In the genomic region with DNA sequence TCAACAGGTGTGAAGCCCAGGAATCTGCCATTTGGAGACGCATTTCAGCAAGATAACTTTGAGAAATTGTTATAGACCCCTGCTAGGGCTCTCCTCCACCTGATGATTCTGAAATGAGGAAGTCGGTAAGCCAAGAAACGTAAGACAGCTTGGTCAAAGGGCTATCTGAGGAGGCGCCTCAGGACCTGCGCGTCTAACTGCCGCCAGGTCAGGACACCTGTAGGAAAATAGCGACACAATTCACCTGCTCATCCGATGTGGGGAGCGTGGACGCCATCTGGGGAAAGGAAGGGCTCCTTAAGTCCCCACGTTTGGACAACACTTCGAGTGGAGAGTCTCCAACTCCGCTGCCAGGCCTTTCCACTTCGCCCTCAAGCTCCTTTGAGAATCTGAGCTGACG, we compare ENCODE assay signal across 8 mouse cellular contexts. TPM values are rescaled to one million over a fixed set of nuclear protein-coding genes. Genes with fewer than 3 reads are reported as not detected.
A peak's percentile ranks its signal among the peaks of the same experiment; 100 is the strongest.
DNase-seq lines count a peak whose midpoint lies in the region; ATAC-seq lines count a peak whose summit lies in the region.

No protein-coding gene starts in this region.

- H3K4me3 ChIP-seq in neural tube, embryonic 11.5 days (ENCODE audit: low read depth, low read length): peak overlapping the region; percentile 52
- H3K4me3 ChIP-seq in forebrain, embryonic 10.5 days: peak overlapping the region; percentile 63
- peak overlapping the region; percentile 64 for H3K4me3 ChIP-seq in liver, embryonic 12.5 days
- peak overlapping the region; percentile 51 for H3K4me3 ChIP-seq in stomach, embryonic 14.5 days (ENCODE audit: low read depth, low read length)

- no peak overlapping the region for H3K27ac ChIP-seq in neural tube, embryonic 11.5 days (ENCODE audit: low read depth, low read length)
- peak overlapping the region; percentile 84 for H3K27ac ChIP-seq in forebrain, embryonic 10.5 days
- H3K27ac ChIP-seq in liver, embryonic 12.5 days: peak overlapping the region; percentile 60; the same call in 1 of the 2 replicates
- H3K27ac ChIP-seq in stomach, embryonic 14.5 days (ENCODE audit: low read length): no peak overlapping the region

- WGBS in neural tube, embryonic 11.5 days: 2% methylated on average over 16 of the region's 16 CpGs
- under 1% methylated on average over 16 of the region's 16 CpGs for WGBS in forebrain, embryonic 10.5 days
- WGBS in liver, embryonic 12.5 days (ENCODE audit: insufficient replicate concordance): 2% methylated on average over 16 of the region's 16 CpGs
- WGBS in stomach, embryonic 14.5 days: under 1% methylated on average over 16 of the region's 16 CpGs

- peaks cover 2% of the 10 kb centered on the region; the same call in 1 of the 2 replicates for H3K36me3 ChIP-seq in neural tube, embryonic 11.5 days (ENCODE audit: control insufficient read depth, insufficient read depth, low read length)
- peaks cover 23% of the 10 kb centered on the region for H3K36me3 ChIP-seq in forebrain, embryonic 10.5 days (replicated peaks)
- peaks cover 29% of the 10 kb centered on the region for H3K36me3 ChIP-seq in liver, embryonic 12.5 days
- peaks cover 4% of the 10 kb centered on the region; the same call in 1 of the 2 replicates for H3K36me3 ChIP-seq in stomach, embryonic 14.5 days (ENCODE audit: control insufficient read depth, insufficient read depth, low read length)

- H3K27me3 ChIP-seq in neural tube, embryonic 11.5 days (ENCODE audit: control insufficient read depth, insufficient read depth, low read length): no peaks in the 10 kb centered on the region
- H3K27me3 ChIP-seq in forebrain, embryonic 10.5 days (ENCODE audit: poor library complexity, severe bottlenecking): no peaks in the 10 kb centered on the region
- H3K27me3 ChIP-seq in liver, embryonic 12.5 days (replicated peaks): no peaks in the 10 kb centered on the region
- H3K27me3 ChIP-seq in stomach, embryonic 14.5 days (ENCODE audit: control insufficient read depth, insufficient read depth, low read length): no peaks in the 10 kb centered on the region

- peaks cover 3% of the 10 kb centered on the region; the same call in 1 of the 2 replicates for H3K4me1 ChIP-seq in neural tube, embryonic 11.5 days (ENCODE audit: control insufficient read depth, insufficient read depth, low read length)
- peaks cover 19% of the 10 kb centered on the region for H3K4me1 ChIP-seq in forebrain, embryonic 10.5 days
- H3K4me1 ChIP-seq in liver, embryonic 12.5 days: peaks cover 33% of the 10 kb centered on the region
- H3K4me1 ChIP-seq in stomach, embryonic 14.5 days (ENCODE audit: control insufficient read depth, insufficient read depth, low read length): peaks cover 9% of the 10 kb centered on the region; the same call in 1 of the 2 replicates

- H3K9me3 ChIP-seq in neural tube, embryonic 11.5 days (ENCODE audit: control insufficient read depth, low read length): no peaks in the 10 kb centered on the region
- H3K9me3 ChIP-seq in forebrain, embryonic 10.5 days: no peaks in the 10 kb centered on the region
- no peaks in the 10 kb centered on the region for H3K9me3 ChIP-seq in liver, embryonic 12.5 days (replicated peaks)
- H3K9me3 ChIP-seq in stomach, embryonic 14.5 days (ENCODE audit: control insufficient read depth, low read depth, low read length): no peaks in the 10 kb centered on the region

- H3K4me2 ChIP-seq in neural tube, embryonic 11.5 days (ENCODE audit: low read depth): peak overlapping the region; percentile 73
- H3K4me2 ChIP-seq in liver, embryonic 12.5 days: peak overlapping the region; percentile 97
- peak overlapping the region; percentile 87 for H3K4me2 ChIP-seq in stomach, embryonic 14.5 days (replicated peaks; ENCODE audit: low read depth, low read length)

- 0 out of 2 replicates have a peak, but pooled peaks have one; percentile 1 for ATAC-seq in neural tube, embryonic 11.5 days (ENCODE audit: insufficient read depth, low FRiP score, low TSS enrichment)
- peak; percentile 1; the same call in 1 of the 2 replicates for ATAC-seq in liver, embryonic 12.5 days
- ATAC-seq in stomach, embryonic 14.5 days (ENCODE audit: insufficient number of reproducible peaks, insufficient read depth, low FRiP score, low read depth): peak; percentile 7; the same call in 1 of the 2 replicates

- H3K9ac ChIP-seq in neural tube, embryonic 11.5 days (ENCODE audit: low read length): peak overlapping the region; percentile 20
- peak overlapping the region; percentile 72 for H3K9ac ChIP-seq in liver, embryonic 12.5 days
- 0 out of 2 replicates have a peak overlapping the region, but pooled peaks have one; percentile 26 for H3K9ac ChIP-seq in stomach, embryonic 14.5 days (replicated peaks; ENCODE audit: low read depth, low read length)

- no peak for DNase-seq in neural tube, embryonic 11.5 days (ENCODE audit: low spot score)
- DNase-seq in neural tube, embryonic 10.5 days (ENCODE audit: extremely low spot score, low spot score): no peak
- DNase-seq in forebrain, embryonic 10.5 days (ENCODE audit: extremely low spot score, low spot score): no peak
- no peak for DNase-seq in T-cell, adult 2 months (ENCODE audit: low spot score)
- no peak for DNase-seq in spleen, postnatal 14 days (ENCODE audit: low spot score in 2 of 2)
- DNase-seq in thymus, postnatal 36 days: no peak

RNA-seq across cellular contexts. Expression of a gene that starts 0.4 kb away (rescaled TPM):
- 66.2 and 66.5 TPM in 2 replicates for polyA plus RNA-seq in neural tube, embryonic 11.5 days (2014; fragmentation: Nextera tagmentation; extraction: Ambion mirVana)
- 59.3 and 62.2 TPM in 2 replicates for polyA plus RNA-seq in forebrain, embryonic 10.5 days (2016; fragmentation: Nextera tagmentation; extraction: Ambion mirVana)
- 28.1 and 30.3 TPM in 2 replicates for polyA plus RNA-seq in liver, embryonic 12.5 days (2016; fragmentation: Nextera tagmentation; extraction: Ambion mirVana)
- polyA plus RNA-seq in stomach, embryonic 14.5 days (2014; fragmentation: Nextera tagmentation; extraction: Ambion mirVana): 49.1 and 53.0 TPM in 2 replicates

RNA-seq across cellular contexts. Expression of a gene that starts 12.5 kb away (rescaled TPM):
- polyA plus RNA-seq in neural tube, embryonic 11.5 days (2014; fragmentation: Nextera tagmentation; extraction: Ambion mirVana): 9.5 and 9.6 TPM in 2 replicates
- polyA plus RNA-seq in forebrain, embryonic 10.5 days (2016; fragmentation: Nextera tagmentation; extraction: Ambion mirVana): 5.4 and 6.5 TPM in 2 replicates
- polyA plus RNA-seq in liver, embryonic 12.5 days (2016; fragmentation: Nextera tagmentation; extraction: Ambion mirVana): 3.0 and 3.2 TPM in 2 replicates
- 7.0 and 8.1 TPM in 2 replicates for polyA plus RNA-seq in stomach, embryonic 14.5 days (2014; fragmentation: Nextera tagmentation; extraction: Ambion mirVana)

RNA-seq across cellular contexts. Expression of a gene that starts 12.6 kb away (rescaled TPM):
- 1.5 TPM in 1 of 2 replicates, not detected in the other for polyA plus RNA-seq in neural tube, embryonic 11.5 days (2014; fragmentation: Nextera tagmentation; extraction: Ambion mirVana)
- 2.5 and 3.9 TPM in 2 replicates for polyA plus RNA-seq in forebrain, embryonic 10.5 days (2016; fragmentation: Nextera tagmentation; extraction: Ambion mirVana)
- 0.81 and 1.2 TPM in 2 replicates for polyA plus RNA-seq in liver, embryonic 12.5 days (2016; fragmentation: Nextera tagmentation; extraction: Ambion mirVana)
- polyA plus RNA-seq in stomach, embryonic 14.5 days (2014; fragmentation: Nextera tagmentation; extraction: Ambion mirVana): 1.00 and 3.2 TPM in 2 replicates

RNA-seq across cellular contexts. Expression of a gene that starts 24.7 kb away (rescaled TPM):
- polyA plus RNA-seq in neural tube, embryonic 11.5 days (2014; fragmentation: Nextera tagmentation; extraction: Ambion mirVana): 1.1 and 1.3 TPM in 2 replicates
- polyA plus RNA-seq in forebrain, embryonic 10.5 days (2016; fragmentation: Nextera tagmentation; extraction: Ambion mirVana): 0.93 and 1.1 TPM in 2 replicates
- 0.38 and 0.41 TPM in 2 replicates for polyA plus RNA-seq in liver, embryonic 12.5 days (2016; fragmentation: Nextera tagmentation; extraction: Ambion mirVana)
- 1.7 TPM in 2 replicates for polyA plus RNA-seq in stomach, embryonic 14.5 days (2014; fragmentation: Nextera tagmentation; extraction: Ambion mirVana)

RNA-seq across cellular contexts. Expression of a gene that starts 36.7 kb away (rescaled TPM):
- 3.5 and 5.5 TPM in 2 replicates for polyA plus RNA-seq in neural tube, embryonic 11.5 days (2014; fragmentation: Nextera tagmentation; extraction: Ambion mirVana)
- polyA plus RNA-seq in forebrain, embryonic 10.5 days (2016; fragmentation: Nextera tagmentation; extraction: Ambion mirVana): 6.8 and 6.9 TPM in 2 replicates
- polyA plus RNA-seq in liver, embryonic 12.5 days (2016; fragmentation: Nextera tagmentation; extraction: Ambion mirVana): 3.1 and 3.9 TPM in 2 replicates
- polyA plus RNA-seq in stomach, embryonic 14.5 days (2014; fragmentation: Nextera tagmentation; extraction: Ambion mirVana): 6.2 and 6.6 TPM in 2 replicates

Comparison
In these comparisons a context has a peak if more than half of its experiments do, and no peak if none do; other contexts are left out.
1. H3K27ac ChIP-seq: peak in forebrain, embryonic 10.5 days (single experiment) and liver, embryonic 12.5 days (single experiment); none in neural tube, embryonic 11.5 days (single experiment) and stomach, embryonic 14.5 days (single experiment).
2. H3K9ac ChIP-seq: peak in every context shown above with its lines; median percentile 72 in liver, embryonic 12.5 days; 26 in stomach, embryonic 14.5 days; 20 in neural tube, embryonic 11.5 days.
3. Peak in every context shown above with its lines, with median percentiles within 50 percentile points of each other: ATAC-seq, H3K4me2 ChIP-seq and H3K4me3 ChIP-seq.